Mouse (Mus musculus) spleen, postnatal 4 days (tissue): ENCODE results near the gene Slc16a12.
"Not testable (repeated sequence)": the region's sequence is repeated elsewhere in the genome, so short reads cannot be mapped to it uniquely, and the experiment has no call there.

ENCODE experiments used
- DNase-seq, 2 experiments: peaks; one replicate each; pipeline ENCODE4 v3.0.0; 2022; ENCODE audit warnings: low spot score in 2 of 2

Slc16a12 gene

GRCm38 (mm10) chr19:34673476-34673875 is 73.6 kb downstream of the Slc16a12 start:
- DNase-seq: no peak

- peak; percentile 47 to 85 for DNase-seq
These were observed 81.0 kb downstream of the Slc16a12 start for GRCm38 (mm10) chr19:34666127-34666526.

DNA sequence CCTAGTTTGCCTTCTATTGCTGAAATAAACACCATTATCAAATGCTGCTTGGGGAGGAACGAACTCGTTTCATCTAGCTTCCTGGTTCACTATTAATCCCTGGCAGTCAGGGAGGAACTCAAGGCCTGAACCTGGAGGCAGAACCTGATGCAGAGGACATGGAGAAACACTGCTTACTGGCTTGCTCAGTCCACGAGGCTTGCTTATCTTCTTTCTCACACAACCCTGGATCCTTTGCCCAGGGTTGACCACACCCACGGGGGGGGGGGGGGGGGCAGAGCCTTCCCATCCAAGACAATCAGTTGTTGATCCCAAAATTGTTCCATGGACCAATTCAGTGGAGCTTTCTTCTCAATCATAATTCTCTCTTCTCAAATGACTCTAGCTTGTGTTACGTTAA is 84.3 kb downstream of the Slc16a12 start:
- no peak for DNase-seq

DNA sequence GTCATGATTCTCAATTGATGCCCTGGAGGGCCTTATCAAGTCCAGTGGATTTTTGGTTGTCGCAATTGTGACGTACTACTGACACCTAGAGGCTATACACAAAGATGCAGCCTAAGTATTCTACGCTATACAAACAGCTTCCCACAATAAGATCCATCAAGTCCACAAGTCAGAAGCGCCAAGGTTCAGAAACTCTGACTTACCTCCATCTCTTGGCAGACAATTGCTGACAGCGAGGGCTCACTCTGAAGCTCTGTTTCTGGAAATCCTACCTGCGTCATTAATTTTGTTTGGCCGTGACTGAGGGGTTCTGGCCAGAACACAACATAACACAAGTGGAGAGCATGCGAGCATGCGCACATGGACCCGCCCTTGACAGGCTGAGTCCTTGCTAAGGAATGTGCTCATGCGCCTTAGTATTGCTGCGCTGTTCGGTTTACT is 85.0 kb downstream of the Slc16a12 start:
- DNase-seq: peak in 1 of 2 experiments; percentile 25

GRCm38 (mm10) chr19:34656511-34657298 is 90.4 kb downstream of the Slc16a12 start:
- peak; percentile 26 to 68 for DNase-seq

DNA sequence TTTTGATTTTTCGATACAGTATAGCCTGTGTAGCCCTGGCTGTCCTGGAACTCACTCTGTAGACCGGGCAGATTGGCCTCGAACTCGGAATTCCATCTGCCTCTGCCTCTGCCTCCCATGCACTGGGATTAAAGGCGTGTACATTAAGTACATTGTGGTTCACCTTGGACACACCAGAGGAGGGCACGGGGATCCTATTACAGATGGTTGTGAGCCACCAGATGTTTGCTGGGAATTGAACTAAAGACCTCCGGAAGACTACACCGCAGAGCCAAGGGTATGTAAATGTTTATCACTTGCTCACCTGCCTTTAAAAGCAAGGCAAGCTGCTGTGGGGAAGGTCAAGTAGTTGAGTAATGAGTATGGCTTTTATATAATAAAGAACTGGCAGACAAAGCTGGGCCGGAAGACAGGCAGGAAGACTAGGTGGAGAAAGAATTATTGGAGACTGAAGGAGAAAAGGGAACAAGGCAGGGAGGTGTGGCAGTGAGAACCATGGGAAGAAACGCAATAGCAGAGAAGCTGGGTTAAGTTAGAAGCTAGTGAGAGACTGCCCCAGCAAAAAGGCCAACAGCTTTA is 91.8 kb downstream of the Slc16a12 start:
- DNase-seq: no peak

- DNase-seq: no peak
These were observed 96.1 kb downstream of the Slc16a12 start for GRCm38 (mm10) chr19:34650997-34651396.

GRCm38 (mm10) chr19:34650276-34650675 is 96.8 kb downstream of the Slc16a12 start:
- no peak for DNase-seq

DNA sequence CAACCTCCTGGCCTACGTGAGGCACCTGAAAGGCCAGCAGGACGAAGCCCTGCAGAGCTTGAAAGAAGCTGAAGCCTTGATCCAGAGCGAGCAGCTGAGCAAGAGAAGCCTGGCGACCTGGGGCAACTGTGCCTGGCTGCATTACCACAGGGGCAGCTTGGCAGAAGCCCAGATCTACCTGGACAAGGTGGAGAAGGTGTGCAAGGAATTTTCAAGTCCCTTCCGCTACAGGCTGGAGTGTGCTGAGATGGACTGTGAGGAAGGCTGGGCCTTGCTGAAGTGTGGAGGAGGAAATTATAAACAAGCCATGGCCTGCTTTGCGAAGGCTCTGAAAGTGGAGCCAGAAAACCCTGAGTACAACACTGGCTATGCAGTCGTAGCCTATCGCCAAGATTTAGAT is 99.5 kb downstream of the Slc16a12 start:
- DNase-seq: not testable (repeated sequence)

DNA sequence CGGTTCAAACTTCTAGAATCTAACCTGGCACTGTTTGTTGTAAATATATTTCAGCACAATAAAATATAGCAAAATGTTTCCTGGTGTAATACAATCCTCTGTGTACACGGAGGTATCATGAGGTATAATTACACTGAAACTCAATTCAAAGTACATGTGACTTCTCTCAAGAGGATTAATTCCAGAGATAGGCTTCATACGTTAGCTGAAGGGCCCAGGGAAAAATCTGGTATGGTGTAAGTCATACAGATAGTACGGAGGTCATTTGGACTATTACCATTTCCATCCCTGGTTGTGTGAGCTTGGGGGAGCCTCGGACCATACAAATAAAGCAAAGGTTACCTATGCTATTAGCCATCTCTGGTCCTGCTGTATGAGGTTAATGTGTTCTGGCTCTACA is 104.5 kb downstream of the Slc16a12 start:
- DNase-seq: no peak

GRCm38 (mm10) chr19:34640623-34641022 is 106.5 kb downstream of the Slc16a12 start, which contains the start of the genes Ifit1bl2 and Ifit1:
Gene Ifit1bl2, minus strand, starts transcription at chr19:34640743.
Gene Ifit1, plus strand, starts transcription at chr19:34640871.
- no peak for DNase-seq

DNA sequence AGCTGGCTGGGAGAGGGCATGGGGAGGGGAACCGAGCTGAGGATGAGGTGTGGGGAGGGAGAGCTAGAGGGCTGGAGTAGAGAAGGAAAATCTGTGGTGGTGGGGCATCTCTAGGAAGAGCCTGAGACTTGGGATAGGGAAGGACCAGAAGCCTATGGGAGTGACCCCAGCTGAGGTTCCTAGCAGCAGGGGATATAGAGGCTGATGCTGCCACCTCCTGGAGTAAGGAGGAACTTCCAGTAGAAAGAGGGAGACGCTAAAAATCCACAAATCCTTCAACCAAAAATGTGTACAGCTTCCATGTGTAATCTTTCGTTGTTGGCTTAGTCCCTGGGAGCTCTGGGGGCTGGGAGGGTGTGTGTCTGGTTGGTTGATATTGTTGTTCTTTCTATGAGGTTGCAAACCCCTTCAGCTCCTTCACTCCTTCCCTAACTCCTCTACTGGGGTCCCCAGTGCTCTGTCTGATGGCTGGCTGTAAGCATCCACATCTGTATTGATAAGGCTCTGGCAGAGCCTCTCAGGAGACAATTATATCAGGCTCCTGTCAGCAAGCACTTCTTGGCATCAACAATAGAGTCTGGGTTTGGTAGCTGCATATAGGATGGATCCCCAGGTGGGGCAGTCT is 110.0 kb downstream of the Slc16a12 start:
- peak; percentile 54 to 71 for DNase-seq

- no peak for DNase-seq
These were observed 113.6 kb downstream of the Slc16a12 start for GRCm38 (mm10) chr19:34633484-34633883.

- DNase-seq: no peak
These were observed 115.6 kb downstream of the Slc16a12 start for GRCm38 (mm10) chr19:34631487-34631886.

GRCm38 (mm10) chr19:34627496-34627895 is 119.6 kb downstream of the Slc16a12 start:
- no peak for DNase-seq

GRCm38 (mm10) chr19:34624663-34625062 is 122.4 kb downstream of the Slc16a12 start:
- no peak for DNase-seq

- DNase-seq: no peak
These were observed 123.3 kb downstream of the Slc16a12 start for GRCm38 (mm10) chr19:34623781-34624180.

DNA sequence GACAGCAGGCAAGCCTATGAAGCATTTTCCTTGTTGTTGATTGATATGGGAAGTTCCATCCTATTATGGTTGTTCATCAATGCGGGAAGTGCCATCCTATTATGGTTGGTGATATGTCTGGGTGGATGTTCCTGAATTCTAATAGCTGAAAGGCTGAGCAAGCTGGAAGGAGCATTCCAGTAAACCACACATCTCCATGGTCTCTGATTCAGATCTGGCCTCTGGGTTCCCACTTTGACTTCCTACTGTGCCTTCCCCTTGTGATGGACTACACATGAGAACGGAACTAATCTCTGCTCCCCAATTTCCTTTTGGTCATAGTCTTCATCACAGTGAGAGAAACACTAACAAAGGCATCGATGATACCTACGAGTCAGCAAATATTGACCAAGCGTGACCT is 126.2 kb downstream of the Slc16a12 start:
- DNase-seq: no peak
